ENCODE assay signal across 7 mouse cellular contexts in the genomic region with DNA sequence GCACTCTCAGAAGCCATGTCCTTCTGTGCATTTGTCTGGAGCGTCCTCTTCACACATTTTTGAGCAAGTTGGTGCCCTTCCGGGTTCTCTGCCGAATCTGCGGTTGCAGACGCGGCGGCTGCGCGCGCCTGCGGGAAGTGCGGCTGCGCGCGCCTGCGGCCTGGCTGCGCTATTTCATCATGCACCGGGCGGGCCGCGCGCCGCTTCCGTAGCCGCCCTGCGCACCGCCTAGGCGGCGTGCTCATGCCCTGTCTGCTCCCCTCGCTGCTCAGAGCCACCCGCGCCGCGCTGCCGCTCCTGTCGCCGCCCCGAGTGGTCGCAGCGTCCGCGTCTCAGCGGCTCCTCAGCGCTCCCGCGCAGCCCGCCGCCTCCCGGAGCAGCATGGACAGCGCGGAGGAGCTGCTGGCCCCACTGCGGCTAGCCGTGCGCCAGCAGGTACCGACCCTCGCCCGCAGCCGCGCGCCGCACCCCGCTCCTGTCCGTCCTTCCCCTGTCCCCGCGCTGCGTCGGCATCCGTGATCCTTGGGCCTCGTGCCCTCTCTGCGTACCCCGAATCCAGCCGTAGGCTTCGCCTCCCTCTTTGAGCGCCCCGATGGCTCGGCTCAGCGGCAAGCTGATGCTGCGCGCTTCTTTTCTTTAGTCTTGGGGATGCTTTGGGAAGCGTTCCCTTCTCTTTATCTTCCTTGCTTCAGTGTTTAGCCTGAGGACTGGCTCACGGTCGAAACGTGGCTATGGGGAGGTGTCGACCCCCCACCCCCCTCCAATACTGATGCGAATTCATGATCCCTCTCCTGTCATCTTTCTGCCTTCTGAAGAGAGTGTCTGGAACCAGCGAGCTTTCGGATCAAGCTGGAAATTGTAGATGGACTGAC. TPM values are rescaled to one million over a fixed set of nuclear protein-coding genes. Genes with fewer than 3 reads are reported as not detected.
DNase-seq lines count a peak whose midpoint lies in the region; ATAC-seq lines count a peak whose summit lies in the region.

Gene Gars (plus strand): TSS at position 209 of the 872 bp plus-strand sequence.

- peak within 1 kb of the TSS; percentile 95 for H3K27ac ChIP-seq in intestine, embryonic 16.5 days (ENCODE audit: low read length)
- H3K27ac ChIP-seq in midbrain, embryonic 11.5 days (ENCODE audit: low read depth, low read length) = peak within 1 kb of the TSS; percentile 88

- peak within 1 kb of the TSS; percentile 94 for H3K4me3 ChIP-seq in intestine, embryonic 16.5 days (ENCODE audit: low read length)
- peak within 1 kb of the TSS; percentile 77 for H3K4me3 ChIP-seq in midbrain, embryonic 11.5 days (ENCODE audit: low read depth, low read length)

- intact Hi-C loops in left cerebral cortex, postnatal 36 days (cut with DNase I) = no loop called here

- under 1% methylated on average over 86 of the region's 87 CpGs for WGBS in intestine, embryonic 16.5 days
- under 1% methylated on average over 86 of the region's 87 CpGs for WGBS in midbrain, embryonic 11.5 days

- peak within 1 kb of the TSS; percentile 79 for H3K4me2 ChIP-seq in intestine, embryonic 16.5 days (ENCODE audit: low read depth, low read length)
- H3K4me2 ChIP-seq in midbrain, embryonic 11.5 days = peak within 1 kb of the TSS; percentile 74

- H3K9me3 ChIP-seq in intestine, embryonic 16.5 days (ENCODE audit: control insufficient read depth, low read length) = no peaks in the 10 kb centered on the region
- H3K9me3 ChIP-seq in midbrain, embryonic 11.5 days (ENCODE audit: control insufficient read depth, low read length) = no peaks in the 10 kb centered on the region

- H3K36me3 ChIP-seq in intestine, embryonic 16.5 days (ENCODE audit: control insufficient read depth, insufficient read depth, low read length) = no peaks in the 10 kb centered on the region
- no peaks in the 10 kb centered on the region for H3K36me3 ChIP-seq in midbrain, embryonic 11.5 days (ENCODE audit: control insufficient read depth, insufficient read depth, low read length)

- H3K4me1 ChIP-seq in intestine, embryonic 16.5 days (ENCODE audit: control insufficient read depth, insufficient read depth, low read length) = peaks cover 14% of the 10 kb centered on the region
- peaks cover 7% of the 10 kb centered on the region for H3K4me1 ChIP-seq in midbrain, embryonic 11.5 days (ENCODE audit: control insufficient read depth, insufficient read depth, low read length)

- H3K27me3 ChIP-seq in intestine, embryonic 16.5 days (replicated peaks; ENCODE audit: control insufficient read depth, insufficient read depth, low read length) = no peaks in the 10 kb centered on the region
- no peaks in the 10 kb centered on the region for H3K27me3 ChIP-seq in midbrain, embryonic 11.5 days (ENCODE audit: control insufficient read depth, insufficient read depth, low read length)

- peak within 1 kb of the TSS; percentile 96 for H3K9ac ChIP-seq in intestine, embryonic 16.5 days (ENCODE audit: low read depth, low read length)
- H3K9ac ChIP-seq in midbrain, embryonic 11.5 days (ENCODE audit: low read length) = peak within 1 kb of the TSS; percentile 93

- peak; percentile 92 for DNase-seq in adrenal gland, adult 2 months
- DNase-seq in embryo, embryonic 11.5 days (ENCODE audit: low read depth, low spot score) = peak; percentile 78
- peak; percentile 71 to 85 for DNase-seq in gastrocnemius, postnatal 4 days (ENCODE audit: low spot score in 2 of 2)
- peak; percentile 89 to 93 for DNase-seq in left cerebral cortex, postnatal 36 days (ENCODE audit: low spot score in 2 of 2)
- peak; percentile 99 for DNase-seq in midbrain, embryonic 11.5 days (ENCODE audit: low spot score, missing footprints)
- peak; percentile 85 for DNase-seq in skeletal muscle tissue, adult 2 months (ENCODE audit: low read depth, low spot score)

- ATAC-seq in intestine, embryonic 16.5 days = peak; percentile 98
- peak; percentile 96 for ATAC-seq in midbrain, embryonic 11.5 days (ENCODE audit: low FRiP score)

RNA-seq across cellular contexts. Expression of gene Gars, which starts in this region (rescaled TPM):
- total RNA-seq in adrenal gland, adult 2 months (2021) = 10 to 100 TPM; 78.6 to 92.2 TPM
- polyA plus RNA-seq in adrenal gland, adult 2 months (2012; rRNA removed) = 32.1 and 48.1 TPM in 2 replicates
- 10 to 100 TPM; 87.6 to 90.8 TPM for total RNA-seq in gastrocnemius, postnatal 4 days (2021)
- 159 and 172 TPM in 2 replicates for polyA plus RNA-seq in intestine, embryonic 16.5 days (2015; fragmentation: Nextera tagmentation; extraction: Ambion mirVana)
- 100 to 1,000 TPM; 126 to 146 TPM for total RNA-seq in left cerebral cortex, postnatal 36 days (2021)
- polyA plus RNA-seq in midbrain, embryonic 11.5 days (2014; fragmentation: Nextera tagmentation; extraction: Ambion mirVana) = 225 and 241 TPM in 2 replicates

Comparison
In these comparisons a context has a peak if more than half of its experiments do, and no peak if none do; other contexts are left out.
1. Peak in every context shown above with its lines: DNase-seq, ATAC-seq, H3K4me3 ChIP-seq and H3K27ac ChIP-seq.